Mouse (Mus musculus) midbrain, embryonic 11.5 days (tissue): ENCODE data around the gene Pcyt2. TPM values are rescaled to one million over a fixed set of nuclear protein-coding genes. Genes with fewer than 3 reads are reported as not detected.

ENCODE experiments used
- ATAC-seq: fragments of 200-750 bp; cut with Nextera tagmentation; 2 replicates; pipeline ENCODE4 v1.8.0; 2017; ENCODE audit warnings: moderate TSS enrichment, moderate library complexity; ENCODE audit not compliant: low FRiP score
- DNase-seq: peaks from one replicate; pipeline ENCODE4 v3.0.0; 2015; ENCODE audit warnings: low spot score; ENCODE audit errors: missing footprints
- H3K27ac ChIP-seq: fragments of 300-500 bp; sonication (generic); 2 replicates; pipeline ENCODE4 v1.5.1; 2014; ENCODE audit warnings: low read depth, low read length
- H3K27me3 ChIP-seq: fragments of 300-500 bp; sonication (generic); 2 replicates; pipeline ENCODE4 v1.6.1; 2014; ENCODE audit warnings: mild to moderate bottlenecking, low read length, moderate library complexity, mixed read lengths; ENCODE audit not compliant: control insufficient read depth, insufficient read depth
- H3K36me3 ChIP-seq: fragments of 300-500 bp; sonication (generic); 2 replicates; pipeline ENCODE4 v1.6.1; 2014; ENCODE audit warnings: mild to moderate bottlenecking, low read length, moderate library complexity, mixed read lengths; ENCODE audit not compliant: control insufficient read depth, insufficient read depth
- H3K4me1 ChIP-seq: fragments of 300-500 bp; sonication (generic); 2 replicates; pipeline ENCODE4 v1.6.1; 2014; ENCODE audit warnings: low read length; ENCODE audit not compliant: control insufficient read depth, insufficient read depth
- H3K4me2 ChIP-seq: fragments of 300-500 bp; sonication (generic); 2 replicates; pipeline ENCODE4 v1.6.1; 2014; ENCODE audit warnings: mild to moderate bottlenecking, moderate library complexity
- H3K4me3 ChIP-seq: fragments of 300-500 bp; sonication (generic); 2 replicates; pipeline ENCODE4 v1.5.1; 2014; ENCODE audit warnings: low read depth, low read length
- H3K9ac ChIP-seq: fragments of 300-500 bp; sonication (generic); 2 replicates; pipeline ENCODE4 v1.6.1; 2014; ENCODE audit warnings: low read length
- H3K9me3 ChIP-seq: fragments of 300-500 bp; sonication (generic); 2 replicates; pipeline ENCODE4 v1.6.1; 2016; ENCODE audit warnings: low read length; ENCODE audit not compliant: control insufficient read depth
- WGBS: fragments of 180-500 bp; shearing (Covaris S2); extraction: QIAGEN DNeasy Blood & Tissue Kit; methylation state at CpG from one replicate; pipeline ENCODE4 v1.1.7; 2014; 5-methylcytosine and 5-hydroxymethylcytosine counted together
- microRNA-seq: library from miRNA; unstranded; fragments of <30 nt; microRNA quantifications from one replicate; pipeline ENCODE4, GENCODE M21; 2017
- polyA plus RNA-seq: library from polyadenylated mRNA; unstranded; fragments of >200 nt; fragmentation: Nextera tagmentation; extraction: Ambion mirVana; gene quantifications from 2 replicates; pipeline ENCODE4 v1.2.1, GENCODE M21; 2014

Pcyt2 gene
- polyA plus RNA-seq, 1 experiment from 2014 or later, result 101 TPM

- H3K9me3 ChIP-seq, result no peaks in the 10 kb centered on the region
- no peak for DNase-seq
- ATAC-seq, result no peak
- H3K27me3 ChIP-seq, result no peaks in the 10 kb centered on the region
- H3K9ac ChIP-seq, result no peak overlapping the region
- H3K4me1 ChIP-seq, result peaks cover 12% of the 10 kb centered on the region
- H3K4me2 ChIP-seq, result peak overlapping the region; percentile 57
- peaks cover 29% of the 10 kb centered on the region for H3K36me3 ChIP-seq
- H3K27ac ChIP-seq, result no peak overlapping the region
- WGBS, result 81% methylated on average over 3 of the region's 3 CpGs
- H3K4me3 ChIP-seq, result peak overlapping the region; percentile 97
Observed at GRCm38 (mm10) chr11:120571122-120571521, 46.6 kb downstream of the Pcyt2 start.

- Histone ChIP-seq H3K9me3 (no peaks in the 10 kb centered on the region), H3K4me2 (no peak overlapping the region), H3K9ac (no peak overlapping the region), H3K4me3 (no peak overlapping the region), H3K27ac (no peak overlapping the region), H3K4me1 (peaks cover 9% of the 10 kb centered on the region), H3K36me3 (peaks cover 38% of the 10 kb centered on the region), H3K27me3 (no peaks in the 10 kb centered on the region)
- ATAC-seq (no peak), DNase-seq (no peak)
- 96% methylated on average over 6 of the region's 6 CpGs for WGBS
Observed at GRCm38 (mm10) chr11:120568324-120568723, 49.4 kb downstream of the Pcyt2 start.

GRCm38 (mm10) chr11:120565114-120565513, 52.6 kb downstream of the Pcyt2 start:
- no peak overlapping the region for H3K9ac ChIP-seq
- no peak overlapping the region for H3K4me2 ChIP-seq
- no peak for ATAC-seq
- H3K27ac ChIP-seq, result no peak overlapping the region
- no peaks in the 10 kb centered on the region for H3K9me3 ChIP-seq
- no peaks in the 10 kb centered on the region for H3K4me1 ChIP-seq
- H3K36me3 ChIP-seq, result peaks cover 58% of the 10 kb centered on the region
- no peak for DNase-seq
- no peaks in the 10 kb centered on the region for H3K27me3 ChIP-seq
- 89% methylated on average over 9 of the region's 9 CpGs for WGBS
- no peak overlapping the region for H3K4me3 ChIP-seq

- Histone ChIP-seq H3K27ac (no peak overlapping the region), H3K36me3 (peaks cover 50% of the 10 kb centered on the region)
- 94% methylated on average over 13 of the region's 13 CpGs for WGBS
Observed at GRCm38 (mm10) chr11:120562949-120563348, 54.8 kb downstream of the Pcyt2 start.

GRCm38 (mm10) chr11:120560952-120561728, 56.6 kb downstream of the Pcyt2 start:
- Histone ChIP-seq H3K9me3 (no peaks in the 10 kb centered on the region), H3K4me2 (no peak overlapping the region), H3K27me3 (no peaks in the 10 kb centered on the region), H3K4me1 (no peaks in the 10 kb centered on the region), H3K27ac (no peak overlapping the region), H3K4me3 (no peak overlapping the region), H3K36me3 (peaks cover 40% of the 10 kb centered on the region), H3K9ac (no peak overlapping the region)
- WGBS, result 93% methylated on average over 13 of the region's 13 CpGs
- no peak for ATAC-seq
- DNase-seq, result no peak

More at GRCm38 (mm10) chr11:120562949-120563348, 54.8 kb downstream of the Pcyt2 start:
- no peaks in the 10 kb centered on the region for H3K4me1 ChIP-seq
- H3K4me3 ChIP-seq, result no peak overlapping the region
- no peaks in the 10 kb centered on the region for H3K27me3 ChIP-seq
- ATAC-seq (no peak), DNase-seq (no peak)
- no peaks in the 10 kb centered on the region for H3K9me3 ChIP-seq
- no peak overlapping the region for H3K9ac ChIP-seq
- no peak overlapping the region for H3K4me2 ChIP-seq

Small RNA genes lying within 50 kb of the gene (microRNA-seq; reads per million reads assigned to microRNA genes)
- gene Mir6936, result 4.0 reads per million, percentile 18 among the genes with 10 or more reads in this experiment

Other genes starting within 250 kb of the Pcyt2 start
- 25.3 and 29.2 TPM in 2 replicates for gene Faap100, start 239.2 kb downstream of the Pcyt2 start, polyA plus RNA-seq
- 41.0 and 44.7 TPM in 2 replicates for gene Nploc4, start 180.2 kb downstream of the Pcyt2 start, polyA plus RNA-seq
- gene Tspan10, start 175.3 kb downstream of the Pcyt2 start, polyA plus RNA-seq, result not detected in 2 replicates
- gene Pde6g, start 164.4 kb downstream of the Pcyt2 start, polyA plus RNA-seq, result 0.40 and 0.41 TPM in 2 replicates
- gene Oxld1, start 159.9 kb downstream of the Pcyt2 start, polyA plus RNA-seq, result 10.4 and 11.5 TPM in 2 replicates
- gene Ccdc137, start 159.8 kb downstream of the Pcyt2 start, polyA plus RNA-seq, result 25.4 and 25.6 TPM in 2 replicates
- 48.0 and 53.0 TPM in 2 replicates for gene Arl16, start 150.3 kb downstream of the Pcyt2 start, polyA plus RNA-seq
- 137 and 152 TPM in 2 replicates for gene Mrpl12, start 133.3 kb downstream of the Pcyt2 start, polyA plus RNA-seq
- gene Slc25a10, start 126.1 kb downstream of the Pcyt2 start, polyA plus RNA-seq, result 30.0 and 38.7 TPM in 2 replicates
- gene Gcgr, start 87.2 kb downstream of the Pcyt2 start, polyA plus RNA-seq, result 0.11 TPM in 1 of 2 replicates, not detected in the other
- gene Mcrip1, start 68.2 kb downstream of the Pcyt2 start, polyA plus RNA-seq, result 232 and 237 TPM in 2 replicates
- not detected in 2 replicates for gene Ppp1r27, start 66.8 kb downstream of the Pcyt2 start, polyA plus RNA-seq
- gene P4hb, start 44.7 kb downstream of the Pcyt2 start, polyA plus RNA-seq, result 492 and 493 TPM in 2 replicates
- gene Arhgdia, start 36.3 kb downstream of the Pcyt2 start, polyA plus RNA-seq, result 521 and 583 TPM in 2 replicates
- gene Alyref, start 19.6 kb downstream of the Pcyt2 start, polyA plus RNA-seq, result 820 and 827 TPM in 2 replicates
- 178 and 204 TPM in 2 replicates for gene Anapc11, start 19.5 kb downstream of the Pcyt2 start, polyA plus RNA-seq
- gene Npb, start 9.5 kb downstream of the Pcyt2 start, polyA plus RNA-seq, result 0.38 TPM in 1 of 2 replicates, not detected in the other
- gene Sirt7, start 7.3 kb upstream of the Pcyt2 start, polyA plus RNA-seq, result 29.5 and 33.2 TPM in 2 replicates
- 18.0 and 19.7 TPM in 2 replicates for gene Mafg, start 15.7 kb upstream of the Pcyt2 start, polyA plus RNA-seq
- 32.4 and 32.8 TPM in 2 replicates for gene Pycr1, start 25.8 kb upstream of the Pcyt2 start, polyA plus RNA-seq
- 0.36 and 0.57 TPM in 2 replicates for gene Myadml2, start 30.2 kb upstream of the Pcyt2 start, polyA plus RNA-seq
- 0.90 and 1.4 TPM in 2 replicates for gene Notum, start 43.2 kb upstream of the Pcyt2 start, polyA plus RNA-seq
- 101 and 113 TPM in 2 replicates for gene Aspscr1, start 55.0 kb upstream of the Pcyt2 start, polyA plus RNA-seq
- gene Cenpx, start 95.8 kb upstream of the Pcyt2 start, polyA plus RNA-seq, result 119 and 131 TPM in 2 replicates
- 30.9 TPM in 2 replicates for gene Lrrc45, start 96.0 kb upstream of the Pcyt2 start, polyA plus RNA-seq
- 9.9 and 12.3 TPM in 2 replicates for gene Rac3, start 103.5 kb upstream of the Pcyt2 start, polyA plus RNA-seq
- gene Dcxr, start 109.3 kb upstream of the Pcyt2 start, polyA plus RNA-seq, result 10.6 and 12.4 TPM in 2 replicates
- gene Cbr2, start 114.2 kb upstream of the Pcyt2 start, polyA plus RNA-seq, result 1.00 and 1.1 TPM in 2 replicates
- gene Hmga1b, start 144.9 kb upstream of the Pcyt2 start, polyA plus RNA-seq, result 8.2 and 9.1 TPM in 2 replicates
- gene Rfng, start 166.3 kb upstream of the Pcyt2 start, polyA plus RNA-seq, result 28.2 and 30.6 TPM in 2 replicates
- 254 and 269 TPM in 2 replicates for gene Gps1, start 166.3 kb upstream of the Pcyt2 start, polyA plus RNA-seq
- gene Dus1l, start 178.5 kb upstream of the Pcyt2 start, polyA plus RNA-seq, result 73.6 and 76.9 TPM in 2 replicates
- gene Fasn, start 206.6 kb upstream of the Pcyt2 start, polyA plus RNA-seq, result 80.8 and 94.6 TPM in 2 replicates